Mouse (Mus musculus) lung, adult 2 months (tissue): ENCODE data around the gene Ltc4s.

Experiments
- CTCF ChIP-seq: fragments of 200-500 bp; IDR thresholded peaks from 2 replicates; pipeline ENCODE4 v1.5.1; 2011; ENCODE audit warnings: mild to moderate bottlenecking, low read length, control low read depth; ENCODE audit not compliant: insufficient read depth
- POLR2A ChIP-seq: fragments of 200-500 bp; IDR thresholded peaks from 2 replicates; pipeline ENCODE4 v1.6.1; 2011; ENCODE audit warnings: low read depth, mild to moderate bottlenecking, control low read depth, low read length, borderline replicate concordance; ENCODE audit errors: extremely low read depth

DNA sequence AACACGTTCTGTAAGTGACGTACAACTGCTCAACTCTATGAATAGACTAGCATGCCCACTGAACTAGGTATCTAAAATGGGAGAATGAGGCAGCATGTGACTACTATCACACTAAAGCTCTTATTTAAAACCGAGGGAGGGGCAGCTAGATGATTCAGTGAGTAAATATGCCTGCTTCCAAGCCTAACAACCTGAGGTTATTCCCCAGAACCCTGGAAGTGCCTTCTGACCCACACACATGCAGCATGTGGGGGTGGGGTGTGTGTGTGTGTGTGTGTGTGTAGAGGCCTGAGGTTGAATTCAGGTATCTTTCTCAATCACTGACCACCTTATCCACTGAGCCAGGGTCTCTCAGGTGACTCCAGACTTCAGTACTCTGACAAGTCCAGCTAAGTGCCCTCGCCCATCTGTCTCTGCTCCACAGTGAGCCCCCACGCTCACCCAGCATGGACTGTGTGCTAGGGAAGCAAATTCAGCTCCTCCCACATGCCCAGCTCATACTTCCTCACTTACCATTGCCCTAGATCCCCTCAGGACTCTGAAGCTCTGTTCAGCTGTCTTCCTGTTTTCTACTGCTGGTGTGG, 37.2 kb upstream of the Ltc4s start:
- TF ChIP-seq POLR2A (no peak), CTCF (no peak)
